Mouse (Mus musculus) testis, adult 2 months (tissue): ENCODE data around the gene Phactr3.

Experiments
- CTCF ChIP-seq: fragments of 200-500 bp; IDR thresholded peaks from 2 replicates; pipeline ENCODE4 v1.5.1; 2012; ENCODE audit warnings: low read depth, mild to moderate bottlenecking, inconsistent platforms, low read length, moderate library complexity; ENCODE audit not compliant: control insufficient read depth, insufficient read depth, insufficient replicate concordance
- POLR2A ChIP-seq: fragments of 200-500 bp; IDR thresholded peaks from 2 replicates; pipeline ENCODE4 v1.6.1; 2012; ENCODE audit warnings: low read depth, mild to moderate bottlenecking, inconsistent platforms, low read length, moderate library complexity; ENCODE audit not compliant: control insufficient read depth

DNA sequence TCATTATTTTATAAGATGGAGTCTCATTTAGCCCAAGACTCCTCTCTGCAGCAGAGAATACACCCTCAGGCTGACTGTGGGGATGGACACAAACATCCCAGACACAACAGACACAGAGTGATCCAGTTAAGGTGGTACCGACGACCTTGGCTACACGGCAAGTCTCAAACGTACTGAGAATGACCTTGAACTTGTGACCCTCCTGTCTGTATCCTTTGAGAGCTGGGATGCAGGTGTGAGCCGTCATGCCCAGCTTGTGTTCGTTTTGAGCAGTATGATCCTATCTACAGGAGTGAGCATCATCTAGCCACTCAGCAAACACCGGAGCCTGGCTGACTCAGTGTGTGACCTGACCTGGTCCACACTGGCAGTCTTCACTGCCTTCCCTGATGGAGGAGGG, 194.8 kb downstream of the Phactr3 start:
- TF ChIP-seq CTCF: no peak
- no peak for TF ChIP-seq POLR2A
